Mouse (Mus musculus): ENCODE data around the gene Fam8a1. TPM values are rescaled to one million over a fixed set of nuclear protein-coding genes. Genes with fewer than 3 reads are reported as not detected.

The Fam8a1 gene
- total and polyA plus RNA-seq, 3 experiments, result 8.4 to 16.5 TPM; not detected in 1

- Histone ChIP-seq H3K27ac (ENCODE audit: control insufficient read depth, low read depth, low read length) (no peak overlapping the region), H3K4me1 (ENCODE audit: control insufficient read depth in 1 of 2, insufficient read depth in 2 of 2, low read length in 2 of 2) (no peaks in the 10 kb centered on the region), H3K27me3 (ENCODE audit: control insufficient read depth in 1 of 2, insufficient read depth in 2 of 2, low read length in 2 of 2) (no peaks in the 10 kb centered on the region), H3K36me3 (ENCODE audit: control insufficient read depth in 1 of 2, insufficient read depth in 2 of 2, low read length in 2 of 2) (no peaks in the 10 kb centered on the region), H3K4me3 (ENCODE audit: control insufficient read depth in 1 of 2, insufficient read depth in 1 of 2, low read depth in 2 of 2, low read length in 2 of 2) (no peak overlapping the region), H3K79me2 (ENCODE audit: control insufficient read depth, insufficient read depth, low read length, poor library complexity) (no peaks in the 10 kb centered on the region), H3K9me3 (replicated peaks; ENCODE audit: insufficient read depth, low read length) (no peaks in the 10 kb centered on the region), H3K9ac (ENCODE audit: control insufficient read depth, low read depth, low read length, poor library complexity, severe bottlenecking) (no peak overlapping the region)
- TF ChIP-seq ZC3H11A (IDR thresholded peaks at IDR 0.05; ENCODE audit: low read depth, low read length) (no peak), MAZ (IDR thresholded peaks at IDR 0.05; ENCODE audit: low read depth, low read length) (no peak), MEF2A (IDR thresholded peaks at IDR 0.05; ENCODE audit: extremely low read depth, insufficient replicate concordance, low read depth, low read length, poor library complexity, severe bottlenecking) (no peak), MAFK (IDR thresholded peaks at IDR 0.05; ENCODE audit: borderline replicate concordance, low read depth, low read length) (no peak), HCFC1 (IDR thresholded peaks at IDR 0.05; ENCODE audit: low read depth, low read length) (no peak), TCF12 (IDR thresholded peaks at IDR 0.05; ENCODE audit: low read depth, low read length) (no peak), NRF1 (IDR thresholded peaks at IDR 0.05; ENCODE audit: insufficient read depth, low read depth, low read length, poor library complexity, severe bottlenecking) (no peak), UBTF (IDR thresholded peaks at IDR 0.05; ENCODE audit: borderline replicate concordance, insufficient read depth, low read depth, low read length) (no peak), SMC3 (IDR thresholded peaks at IDR 0.05; ENCODE audit: low read depth, low read length) (no peak), MYC (IDR thresholded peaks at IDR 0.05; ENCODE audit: low read depth, low read length) (no peak), POLR2AphosphoS2 (IDR thresholded peaks at IDR 0.05; ENCODE audit: low read length) (no peak), KAT2A (conservative IDR thresholded peaks at IDR 0.05; ENCODE audit: low read depth, low read length) (no peak)
- DNase-seq (ENCODE audit: low read depth, low spot score), result no peak
These were observed 35.8 kb upstream of the Fam8a1 start for GRCm38 (mm10) chr13:46633320-46634132.

DNA sequence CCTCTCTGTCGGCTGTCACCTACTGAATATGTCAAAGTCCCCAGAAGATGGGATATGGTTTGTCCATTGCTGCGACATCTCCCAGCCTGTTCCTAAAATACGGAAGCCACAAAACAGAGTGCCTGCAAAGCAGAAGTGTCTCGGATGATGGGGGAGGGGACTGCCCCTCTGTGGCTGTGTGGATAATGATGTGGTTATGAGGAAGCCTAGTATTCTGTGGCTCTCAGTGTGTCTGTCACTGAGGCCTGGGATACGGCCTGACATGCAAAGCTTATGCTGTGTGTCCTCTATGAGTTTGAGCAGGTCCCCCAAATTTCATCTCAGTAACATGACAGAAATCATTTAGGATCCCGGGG lies 35.2 kb upstream of the Fam8a1 start:
- Histone ChIP-seq H3K79me2 (ENCODE audit: control insufficient read depth, insufficient read depth, low read length, poor library complexity) (no peaks in the 10 kb centered on the region), H3K4me1 (ENCODE audit: control insufficient read depth in 1 of 2, insufficient read depth in 2 of 2, low read length in 2 of 2) (no peaks in the 10 kb centered on the region), H3K9me3 (replicated peaks; ENCODE audit: insufficient read depth, low read length) (no peaks in the 10 kb centered on the region), H3K36me3 (ENCODE audit: control insufficient read depth in 1 of 2, insufficient read depth in 2 of 2, low read length in 2 of 2) (no peaks in the 10 kb centered on the region), H3K4me3 (ENCODE audit: control insufficient read depth in 1 of 2, insufficient read depth in 1 of 2, low read depth in 2 of 2, low read length in 2 of 2) (no peak overlapping the region), H3K9ac (ENCODE audit: control insufficient read depth, low read depth, low read length, poor library complexity, severe bottlenecking) (no peak overlapping the region), H3K27ac (ENCODE audit: control insufficient read depth, low read depth, low read length) (no peak overlapping the region), H3K27me3 (ENCODE audit: control insufficient read depth in 1 of 2, insufficient read depth in 2 of 2, low read length in 2 of 2) (no peaks in the 10 kb centered on the region)
- DNase-seq (ENCODE audit: low read depth, low spot score), result peak; percentile 48
- no peak for TF ChIP-seq CTCF (IDR thresholded peaks at IDR 0.05 in 2 of 3, conservative IDR thresholded peaks at IDR 0.05 in 1 of 3; ENCODE audit: control insufficient read depth in 1 of 3, insufficient read depth in 1 of 3, low read depth in 2 of 3, low read length in 3 of 3, poor library complexity in 1 of 3, severe bottlenecking in 1 of 3)
- TF ChIP-seq MAFK (IDR thresholded peaks at IDR 0.05; ENCODE audit: borderline replicate concordance, low read depth, low read length), result no peak
- no peak for TF ChIP-seq MYB (IDR thresholded peaks at IDR 0.05; ENCODE audit: low read depth, low read length)
- TF ChIP-seq MAX (IDR thresholded peaks at IDR 0.05; ENCODE audit: low read length), result no peak
- no peak for TF ChIP-seq EP300 (IDR thresholded peaks at IDR 0.05; ENCODE audit: low read depth in 1 of 2, low read length in 2 of 2)
- no peak for TF ChIP-seq POLR2AphosphoS5 (IDR thresholded peaks at IDR 0.05; ENCODE audit: borderline replicate concordance, low read depth, low read length)
- no peak for TF ChIP-seq SIN3A (IDR thresholded peaks at IDR 0.05; ENCODE audit: low read length)
- no peak for TF ChIP-seq HCFC1 (IDR thresholded peaks at IDR 0.05; ENCODE audit: low read depth, low read length)
- no peak for TF ChIP-seq GABPA (IDR thresholded peaks at IDR 0.05; ENCODE audit: low read depth, low read length)
- TF ChIP-seq ELF1 (IDR thresholded peaks at IDR 0.05; ENCODE audit: low read depth, low read length), result no peak
- no peak for TF ChIP-seq TAL1 (IDR thresholded peaks at IDR 0.05; ENCODE audit: low read length)
- no peak for TF ChIP-seq ZMIZ1 (IDR thresholded peaks at IDR 0.05; ENCODE audit: low read depth, low read length)
- no peak for TF ChIP-seq RCOR1 (IDR thresholded peaks at IDR 0.05; ENCODE audit: low read depth, low read length)
- no peak for TF ChIP-seq RAD21 (IDR thresholded peaks at IDR 0.05; ENCODE audit: low read depth, low read length)

All from MEL (cell line).